Mouse (Mus musculus): ENCODE measurements around the gene Atp8b2.

The Atp8b2 gene

DNA sequence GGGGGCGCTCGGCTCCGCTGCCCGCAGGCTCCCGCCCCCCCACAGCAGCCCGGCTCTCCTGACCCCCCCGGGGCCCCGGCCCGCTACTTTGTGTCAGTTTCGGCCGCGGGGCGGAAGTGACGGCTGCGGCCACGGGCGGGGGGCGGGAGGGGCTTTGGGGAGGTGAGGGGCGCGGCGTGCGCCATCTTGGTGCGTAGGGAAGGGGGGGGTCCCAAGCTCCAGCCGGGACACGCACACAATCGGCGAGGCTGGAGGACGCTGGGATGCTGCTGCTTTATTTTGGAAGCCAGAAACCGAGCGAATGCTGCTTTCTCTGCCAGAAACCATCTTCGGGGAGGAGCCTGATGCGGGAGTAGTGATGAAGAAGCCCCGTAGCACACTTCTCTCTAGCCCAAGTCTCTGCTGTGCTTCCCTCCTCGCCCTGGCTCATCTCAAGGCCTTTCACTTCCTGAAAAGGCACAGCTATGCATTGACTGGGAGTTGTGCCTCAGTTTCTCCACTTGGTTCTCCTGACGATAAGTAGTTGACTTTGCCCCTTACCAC is at the start of gene Atp8b2:
Gene Atp8b2, minus strand, starts transcription at position 288 of the 543 bp plus-strand sequence.
- peak; percentile 79 for DNase-seq

DNA sequence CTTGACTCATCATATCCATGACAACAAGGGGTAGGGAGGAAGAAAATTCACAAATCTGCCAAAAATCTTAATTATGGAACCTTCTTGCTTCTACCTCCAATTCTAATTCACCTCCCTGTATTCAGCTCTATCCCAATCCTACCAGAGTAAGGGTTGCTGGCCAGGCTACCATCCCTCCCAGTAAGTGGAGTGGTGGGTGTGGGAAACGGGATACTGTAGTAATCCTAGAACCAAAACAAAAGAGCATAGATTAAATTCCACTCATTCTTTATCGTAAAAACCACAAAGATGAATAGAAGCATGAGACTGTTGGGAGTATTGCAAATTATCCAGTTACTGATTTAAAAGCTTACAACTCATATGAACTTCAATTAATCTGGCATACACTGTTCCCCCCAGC is 47.0 kb upstream of the Atp8b2 start:
- no peak for DNase-seq

DNA sequence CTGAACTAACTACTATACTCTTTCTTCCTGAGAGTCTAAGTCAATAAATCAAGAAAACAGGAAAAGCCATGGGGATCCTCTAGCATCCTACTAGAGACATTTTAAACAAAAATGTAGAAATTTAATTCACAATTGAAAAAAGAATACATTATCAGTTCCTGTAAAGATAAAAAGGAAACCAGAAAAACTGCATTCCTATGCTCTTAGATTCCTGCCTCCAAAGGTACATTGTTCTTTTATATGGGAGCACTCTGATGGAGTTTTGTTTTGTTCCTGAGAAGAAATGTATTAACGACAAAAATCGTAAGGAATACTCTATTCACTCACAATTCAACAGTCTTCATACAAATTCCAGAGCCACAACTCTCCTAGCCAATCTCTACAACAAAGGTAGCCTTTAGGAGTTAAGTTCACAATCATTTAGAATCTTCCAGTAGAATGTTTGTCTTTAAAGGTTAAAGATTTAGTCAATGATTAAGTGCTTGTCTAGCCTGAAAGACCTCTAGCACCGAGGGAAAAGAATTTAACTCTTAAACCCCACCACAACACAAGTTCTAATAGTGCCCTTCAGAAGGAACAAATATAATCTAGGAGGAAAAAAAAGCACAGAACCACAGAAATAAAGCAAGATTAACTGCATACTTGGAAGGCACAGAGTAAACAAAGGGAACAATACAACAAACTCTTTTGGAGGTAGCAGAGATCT is 40.9 kb upstream of the Atp8b2 start:
- DNase-seq, result no peak

DNA sequence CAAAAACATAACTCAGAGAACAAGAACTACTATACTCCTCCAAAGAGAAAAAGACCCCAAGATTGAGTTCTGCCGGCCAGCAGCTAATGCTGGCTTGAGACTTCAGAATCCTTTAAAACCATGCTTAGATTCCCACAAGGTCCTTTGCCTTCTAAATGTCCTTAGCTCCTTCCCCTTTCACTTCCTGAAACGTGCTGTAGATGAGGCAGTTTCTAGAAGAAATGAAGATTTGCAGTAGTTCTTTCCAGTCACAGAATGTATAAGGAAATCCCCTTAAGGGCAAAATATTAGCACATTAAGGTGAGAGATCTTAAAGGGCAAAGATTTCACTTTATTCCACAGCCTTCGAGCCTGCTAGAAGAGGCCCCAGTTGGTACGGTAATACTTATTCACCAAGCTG is 36.5 kb upstream of the Atp8b2 start:
- no peak for DNase-seq

DNA sequence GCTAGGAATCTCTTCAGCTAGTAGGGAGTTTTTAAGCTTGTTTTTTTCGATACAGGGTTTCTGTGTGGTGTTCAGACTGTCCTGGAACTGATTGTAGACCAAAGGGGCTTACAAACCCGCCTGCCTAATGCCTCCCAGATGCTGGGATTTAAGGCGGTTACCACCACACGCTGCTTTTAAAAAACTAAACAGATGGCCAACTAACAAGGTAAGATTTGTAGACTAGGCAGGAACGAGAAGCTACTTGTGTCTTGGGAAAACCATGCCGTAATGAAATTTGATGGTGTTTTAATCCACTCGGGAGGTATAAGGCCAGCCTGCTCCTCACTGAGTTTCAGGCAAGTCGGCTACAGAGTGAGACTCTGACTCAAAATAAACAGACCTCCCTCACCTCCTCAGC is 35.8 kb upstream of the Atp8b2 start:
- DNase-seq, result no peak

DNA sequence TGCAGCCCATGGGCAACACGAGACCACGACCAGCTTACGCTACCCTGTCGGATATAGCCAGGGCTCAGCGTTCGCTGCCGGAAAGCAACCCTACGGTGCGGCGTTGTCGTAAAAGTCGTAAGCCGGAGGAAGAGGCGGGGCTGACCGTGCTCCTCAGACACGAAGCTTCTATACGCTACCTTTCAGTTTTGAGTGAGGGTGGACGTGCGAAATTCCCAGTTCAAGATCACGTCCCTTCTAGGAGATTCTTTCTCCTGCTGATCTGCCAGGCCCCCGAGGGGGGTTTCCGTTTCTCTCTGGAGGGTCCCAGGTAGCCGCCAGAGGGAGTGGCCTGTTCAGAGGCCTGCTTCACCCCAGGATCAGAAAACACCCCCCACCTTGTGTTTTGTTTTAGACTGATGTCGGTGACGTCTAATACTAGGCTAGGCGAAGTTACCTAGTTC is 35.3 kb upstream of the Atp8b2 start, which contains the start of gene Hax1:
Gene Hax1, minus strand, starts transcription at position 169 of the 443 bp plus-strand sequence.
- DNase-seq, result peak; percentile 95

DNA sequence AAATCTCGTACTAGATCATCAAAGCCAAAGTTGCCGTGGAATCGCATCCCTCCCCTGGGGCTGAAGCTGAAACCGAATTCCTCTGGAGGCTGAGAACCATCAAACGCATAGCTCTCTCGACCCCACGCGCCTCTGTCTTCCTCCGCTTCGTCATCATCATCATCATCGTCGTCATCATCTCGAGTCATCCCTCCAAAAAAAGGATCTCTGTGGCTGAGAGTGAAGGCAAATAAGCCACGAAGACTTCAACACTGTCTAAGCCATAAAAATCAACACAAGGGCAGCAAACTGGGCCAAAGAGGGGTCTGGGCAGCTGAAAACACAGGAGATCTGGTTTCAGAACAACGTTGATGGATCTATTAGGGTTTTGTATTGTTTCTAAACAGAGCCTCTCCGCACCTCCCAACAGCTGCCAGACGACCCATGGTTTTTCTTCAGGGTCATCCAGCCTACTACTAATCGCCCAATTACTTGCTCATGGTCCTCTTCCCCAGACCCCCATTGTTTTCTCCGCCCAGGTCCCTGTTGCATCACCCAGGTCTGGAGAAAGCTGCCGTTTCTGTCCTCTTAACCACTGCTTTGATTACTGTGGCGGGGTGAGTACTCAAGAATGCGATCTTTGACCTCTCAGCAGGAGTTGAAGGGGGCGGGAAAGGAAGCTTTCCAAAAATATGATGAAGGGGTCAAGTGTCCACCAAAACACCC is 34.6 kb upstream of the Atp8b2 start:
- DNase-seq, result peak; percentile 13

DNA sequence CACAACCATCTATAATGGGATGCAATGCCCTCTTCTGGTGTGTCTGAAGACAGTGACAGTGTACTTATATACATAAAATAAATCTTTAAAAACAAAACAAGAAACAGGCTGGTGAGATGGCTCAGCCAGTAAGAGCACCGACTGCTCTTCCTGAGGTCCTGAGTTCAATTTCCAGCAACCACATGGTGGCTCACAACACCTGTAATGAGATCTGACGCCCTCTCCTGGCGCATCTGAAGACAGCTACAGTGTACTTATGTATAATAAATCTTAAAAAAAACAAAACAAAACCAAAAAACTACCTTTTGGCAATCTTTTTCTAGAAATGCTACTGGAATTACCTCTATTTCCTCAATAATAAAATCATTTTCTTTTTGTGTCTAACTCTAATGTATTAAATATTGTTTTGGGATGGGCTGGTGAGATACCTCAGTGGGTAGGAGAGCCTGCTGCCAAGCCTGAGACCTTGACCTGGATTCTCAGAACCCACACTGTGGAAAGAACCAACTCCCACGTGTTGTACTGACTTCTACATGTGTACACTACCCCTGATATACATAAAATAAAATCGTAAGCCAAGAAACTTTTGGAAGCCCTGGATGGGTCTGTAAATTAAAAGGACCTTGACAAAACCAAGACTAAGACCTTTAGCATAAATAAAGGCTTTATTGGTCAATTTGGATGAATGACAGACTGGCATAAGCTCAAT is 31.7 kb upstream of the Atp8b2 start:
- no peak for DNase-seq

DNA sequence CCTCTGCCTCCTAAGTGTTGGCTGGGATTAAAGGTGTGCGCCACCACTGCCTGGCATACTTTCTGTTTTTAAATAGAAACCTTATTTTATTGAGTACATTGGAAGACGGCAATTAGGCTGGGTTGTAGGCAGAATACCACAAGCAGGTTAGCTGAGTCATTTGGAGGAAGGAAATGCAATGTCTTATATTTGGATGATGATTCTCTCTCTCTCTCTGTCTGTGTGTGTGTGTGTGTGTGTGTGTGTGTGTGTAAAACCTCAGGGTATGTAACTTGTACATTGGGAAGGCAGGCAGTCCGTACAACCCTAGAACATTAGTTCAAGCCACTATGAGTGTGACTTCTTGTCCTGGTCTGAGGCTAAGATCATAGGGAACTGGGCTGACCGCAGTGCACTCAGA is 24.5 kb upstream of the Atp8b2 start:
- DNase-seq, result no peak

DNA sequence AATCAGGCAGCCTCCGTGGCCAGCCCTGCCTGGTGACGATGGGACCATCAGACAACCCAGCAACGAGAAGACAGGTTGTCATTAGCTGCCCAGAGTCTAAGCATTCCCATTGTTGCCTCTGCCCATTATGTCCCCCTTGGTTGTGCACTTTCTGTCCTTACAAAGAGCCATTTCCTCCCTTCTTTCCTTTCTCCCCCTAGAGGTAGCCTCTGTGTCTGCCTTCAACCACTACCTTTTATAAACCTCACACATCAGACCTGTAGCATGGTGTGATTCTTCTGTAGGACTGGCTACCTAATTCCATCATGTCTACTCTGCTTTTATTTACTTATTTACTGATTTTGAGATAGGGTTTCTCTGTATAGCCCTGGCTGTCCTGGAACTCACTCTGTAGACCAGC is 23.9 kb upstream of the Atp8b2 start:
- no peak for DNase-seq

DNA sequence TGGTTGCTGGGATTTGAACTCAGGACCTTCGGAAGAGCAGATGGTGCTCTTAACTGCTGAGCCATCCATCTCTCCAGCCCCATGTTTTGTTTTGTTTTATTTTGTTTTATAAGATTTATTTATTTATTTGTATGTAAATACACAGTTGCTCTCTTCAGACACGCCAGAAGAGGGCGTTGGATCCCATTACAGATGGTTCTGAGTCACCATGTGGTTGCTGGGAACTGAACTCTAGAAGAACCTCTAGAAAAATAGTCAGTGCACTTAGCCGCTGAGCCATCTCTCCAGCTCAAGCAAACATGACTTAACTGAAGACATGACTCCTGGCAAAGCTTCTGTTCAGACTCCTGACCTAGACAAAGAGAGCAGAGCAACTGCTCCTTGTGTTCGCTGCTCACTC is 19.1 kb upstream of the Atp8b2 start:
- DNase-seq, result no peak

DNA sequence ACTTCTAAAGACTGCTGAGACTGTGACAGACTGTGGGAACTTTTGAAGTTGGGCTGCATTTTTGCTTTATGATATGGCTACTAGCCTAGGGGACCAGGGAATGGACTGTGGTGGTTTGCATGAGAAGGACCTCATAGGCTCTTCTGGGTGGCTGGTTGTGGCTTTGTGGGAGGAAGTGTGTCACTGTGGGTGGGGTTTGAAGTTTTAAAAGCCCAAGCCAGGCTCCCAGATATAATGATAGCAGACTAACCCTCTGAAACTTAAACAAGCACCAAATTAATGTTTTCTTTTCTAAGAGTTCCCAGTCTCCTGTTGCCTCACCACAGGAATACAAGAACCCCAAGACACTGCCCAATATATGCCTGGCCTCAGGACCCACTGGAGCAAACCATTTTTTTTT is 13.6 kb upstream of the Atp8b2 start:
- DNase-seq, result no peak

DNA sequence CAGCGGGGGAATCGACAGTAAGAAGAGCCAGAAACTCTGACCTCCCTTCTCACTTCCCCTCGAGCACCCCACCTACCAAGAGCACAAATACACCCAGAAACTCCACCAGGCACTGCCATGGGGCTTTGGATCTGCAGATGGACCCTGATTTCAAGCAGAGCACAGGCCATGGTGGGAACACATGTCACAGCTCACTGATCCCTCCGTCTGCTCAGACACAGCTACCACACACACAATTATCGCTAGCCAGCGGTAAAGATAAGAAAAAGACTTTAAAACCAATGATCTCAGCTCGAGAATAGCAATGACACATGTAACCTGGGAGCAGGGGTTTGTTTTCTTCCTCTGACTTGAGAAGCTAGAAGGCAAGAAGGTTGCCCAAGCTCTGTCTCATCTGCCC is 5.2 kb upstream of the Atp8b2 start:
- DNase-seq, result no peak

DNA sequence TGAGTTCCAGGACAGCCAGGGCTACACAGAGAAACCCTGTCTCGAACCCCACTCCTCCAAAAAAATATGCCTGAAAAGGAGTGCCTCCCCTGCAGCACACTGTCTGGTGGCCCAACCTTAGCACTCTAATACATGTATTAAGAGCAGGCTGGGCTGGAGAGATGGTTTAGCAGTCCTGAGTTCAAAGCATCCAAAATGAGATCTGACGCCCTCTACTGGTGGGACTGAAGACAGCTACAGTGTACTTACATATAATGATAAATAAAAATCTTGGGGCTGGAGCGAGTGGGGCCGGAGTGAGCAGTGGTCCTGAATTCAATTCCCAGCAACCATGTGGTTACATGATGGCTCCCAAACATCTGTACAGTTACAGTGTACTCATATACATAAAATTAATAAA is 3.6 kb upstream of the Atp8b2 start:
- peak; percentile 46 for DNase-seq

DNA sequence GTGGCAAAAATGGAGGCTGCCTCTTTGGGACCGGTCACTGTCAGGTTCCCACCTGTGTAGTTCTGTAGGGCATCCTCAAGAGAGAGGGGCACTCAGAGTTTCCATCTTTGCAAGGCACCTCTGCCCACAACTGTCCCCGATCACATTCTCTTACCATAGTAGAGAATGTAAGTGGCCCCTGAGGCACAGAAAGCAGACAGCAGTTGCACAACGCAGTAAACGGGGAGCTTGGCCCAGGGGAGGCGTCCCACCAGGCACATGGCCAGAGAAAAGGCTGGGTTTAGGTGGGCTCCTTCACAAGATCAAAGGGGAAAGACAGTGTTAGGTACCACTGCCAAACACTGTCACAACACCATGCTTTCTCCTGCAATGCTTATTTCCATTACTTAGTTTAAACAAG is 2.7 kb upstream of the Atp8b2 start:
- no peak for DNase-seq

DNA sequence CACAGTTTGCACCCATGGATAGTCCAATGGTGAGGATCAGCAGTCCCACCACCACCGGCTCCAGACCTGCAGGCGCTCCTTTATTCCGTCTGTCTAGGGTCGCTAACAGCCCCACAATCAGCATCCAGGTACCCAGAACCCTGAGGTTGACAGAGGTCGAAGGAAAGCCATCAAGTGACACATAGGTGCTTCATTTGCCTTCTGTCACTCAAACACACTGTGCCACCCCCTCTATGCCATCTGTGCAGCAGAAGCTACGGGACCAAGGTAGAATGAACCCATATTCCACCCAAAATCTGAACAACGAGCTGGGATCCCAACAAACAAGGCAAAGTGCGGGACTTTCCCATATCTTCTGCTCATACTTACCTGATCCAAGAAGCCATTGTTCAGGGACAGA is 2.2 kb upstream of the Atp8b2 start:
- no peak for DNase-seq

DNA sequence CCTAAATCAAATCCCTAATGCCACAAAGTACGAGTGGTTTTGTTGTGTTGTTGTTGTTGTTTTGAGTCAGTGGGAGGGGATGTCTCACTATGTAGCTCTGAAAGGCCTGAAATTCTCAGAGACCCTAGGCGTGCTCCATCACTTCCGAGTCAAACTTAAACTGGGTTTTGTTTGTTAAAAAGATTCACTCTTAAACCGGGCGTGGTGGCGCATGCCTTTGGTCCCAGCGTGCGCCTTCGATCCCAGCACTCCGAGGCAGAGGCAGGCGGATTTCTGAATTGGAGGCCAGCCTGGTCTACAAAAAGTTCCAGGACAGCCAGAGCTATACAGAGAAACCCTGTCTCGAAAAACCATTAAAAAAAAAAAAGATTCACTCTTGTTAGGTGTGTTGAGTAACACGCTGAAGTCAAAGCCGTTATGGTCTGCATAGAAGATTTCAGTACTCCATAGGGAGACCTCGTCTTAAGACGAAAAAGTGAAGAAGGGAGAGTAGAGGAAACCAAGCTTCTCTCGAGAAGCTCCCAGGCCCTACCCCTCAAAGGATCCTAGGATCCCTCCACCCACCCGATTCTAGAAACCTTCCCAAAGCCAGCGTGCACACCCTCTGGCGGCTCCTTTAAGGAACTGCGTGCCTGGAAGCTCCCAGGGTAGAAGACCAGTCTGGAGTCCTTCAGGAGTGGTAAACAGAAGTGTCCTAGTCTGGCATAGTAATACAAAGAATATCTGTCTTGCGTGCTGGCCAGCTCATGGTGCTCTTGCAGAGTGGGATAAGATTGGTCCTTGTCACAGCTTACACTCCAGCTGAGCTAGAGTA is 825 bp upstream of the Atp8b2 start:
- peak; percentile 62 for DNase-seq

DNA sequence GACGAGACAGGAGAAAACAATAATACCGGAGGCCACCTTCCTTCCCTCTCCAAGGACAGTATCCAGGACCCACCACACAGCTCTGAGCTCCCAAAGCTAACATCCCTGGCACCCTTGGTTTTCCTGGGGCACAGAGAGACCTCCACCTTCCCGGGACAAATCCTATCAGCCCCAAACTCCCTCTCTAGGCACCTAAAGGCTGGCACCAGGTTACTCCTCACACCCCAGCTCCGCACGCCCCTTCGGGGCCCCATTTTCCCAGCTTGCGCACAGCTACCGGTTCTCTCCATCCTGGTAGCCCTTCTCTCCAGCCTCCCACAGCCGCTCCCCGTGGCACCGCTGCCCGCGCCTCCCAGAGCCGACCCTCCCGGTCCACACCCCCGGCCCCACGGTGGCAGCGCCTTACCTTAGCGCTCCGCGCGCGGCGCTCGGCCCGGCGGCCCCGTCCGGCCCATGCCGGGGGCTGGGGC is 522 bp downstream of the Atp8b2 start:
- DNase-seq, result no peak

DNA sequence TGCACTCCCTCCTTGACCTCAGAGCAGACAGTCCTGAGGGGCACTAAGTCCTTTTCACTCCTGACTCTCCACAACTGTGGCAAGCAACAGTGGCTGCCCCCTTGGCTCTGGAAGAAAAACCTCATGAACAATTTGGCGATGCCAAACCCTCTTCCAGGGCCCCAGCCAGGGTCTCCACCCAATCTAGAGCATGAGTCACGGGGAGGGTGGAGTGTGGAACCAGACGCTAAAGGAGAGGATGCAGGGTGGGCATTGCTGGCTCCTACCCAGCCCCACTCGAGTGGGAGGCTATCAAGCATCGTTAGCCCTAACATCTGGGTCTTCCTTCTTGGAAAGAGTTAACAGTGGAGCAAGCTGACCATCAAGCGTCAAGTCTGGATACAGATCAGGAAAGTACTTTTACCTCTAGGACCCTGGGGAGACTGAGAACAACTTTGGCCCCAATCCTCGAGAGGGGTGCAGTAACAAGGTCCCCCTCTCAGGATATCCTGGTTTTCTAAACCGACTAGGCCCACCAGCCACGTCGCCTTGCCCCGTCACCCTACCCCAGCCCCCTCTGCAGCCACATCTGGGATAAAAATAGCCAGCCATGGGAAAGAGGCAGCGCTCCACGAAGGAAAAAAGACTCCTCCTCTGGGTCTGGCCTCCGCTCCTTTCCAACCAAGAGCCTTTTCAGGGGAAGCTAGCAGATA is 1.1 kb downstream of the Atp8b2 start:
- peak; percentile 30 for DNase-seq

DNA sequence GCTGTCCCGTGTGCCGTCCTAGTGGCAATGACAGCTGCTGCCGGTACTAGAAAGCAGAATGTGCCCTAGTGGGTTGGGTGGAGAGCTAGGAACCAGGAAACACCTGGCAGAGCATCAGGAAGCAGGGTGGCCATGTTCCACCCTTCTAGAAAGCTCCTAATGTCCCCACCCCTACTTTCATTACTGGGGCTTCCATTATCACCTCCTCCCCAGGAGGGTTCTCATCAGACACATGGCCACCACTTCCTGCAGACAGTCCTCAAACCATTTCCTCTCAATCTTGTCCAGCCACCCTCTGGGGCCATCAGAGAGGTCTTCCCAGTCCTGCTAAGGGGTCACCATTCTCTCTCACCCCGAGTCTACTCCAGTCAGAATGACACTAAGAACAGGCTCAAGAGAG is 1.9 kb downstream of the Atp8b2 start:
- peak; percentile 26 for DNase-seq

DNA sequence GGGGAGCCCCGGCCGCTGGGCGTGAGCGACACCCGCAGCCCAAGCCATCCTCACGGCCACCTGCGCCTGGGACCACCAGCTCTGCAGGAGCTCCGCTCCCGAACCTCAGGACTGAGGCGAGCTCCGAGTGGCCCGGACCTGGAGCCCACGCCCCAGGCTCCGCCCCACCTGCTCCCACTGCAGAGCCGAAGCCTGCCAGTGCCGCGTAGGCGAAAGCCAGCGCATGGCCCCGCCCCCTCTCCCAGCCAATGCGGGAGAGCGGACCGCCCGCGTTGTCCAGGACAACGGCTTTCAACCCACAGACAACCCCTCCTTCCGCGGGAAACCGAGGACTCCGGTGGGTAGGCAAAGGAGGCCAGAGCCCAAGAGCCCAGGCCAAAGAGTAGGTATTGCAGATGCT is 2.8 kb downstream of the Atp8b2 start:
- DNase-seq, result peak; percentile 91

DNA sequence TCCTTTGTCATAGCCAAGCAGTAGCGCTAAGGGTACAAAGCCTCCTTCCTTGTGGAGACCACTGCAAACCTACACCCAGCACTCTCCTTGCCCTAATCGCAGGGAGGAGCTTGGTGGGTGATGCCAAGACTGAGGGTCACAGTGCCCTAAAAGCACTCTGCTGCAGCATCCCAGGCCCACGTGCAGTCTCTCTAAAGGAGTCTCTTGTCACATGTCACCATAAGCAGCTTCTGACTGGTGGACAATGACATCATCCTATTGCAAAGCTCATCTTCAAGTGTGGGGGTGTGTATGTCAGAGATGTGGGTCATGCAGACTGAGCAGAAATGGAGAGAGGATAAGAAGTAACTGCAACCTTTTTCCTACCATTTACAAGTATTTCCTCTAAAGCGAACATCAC is 3.9 kb downstream of the Atp8b2 start:
- DNase-seq, result no peak
